Mouse (Mus musculus) hindbrain, embryonic 12.5 days (tissue): ENCODE data around the gene Zfp282. TPM values are rescaled to one million over a fixed set of nuclear protein-coding genes. Genes with fewer than 3 reads are reported as not detected.

Experiments used
- ATAC-seq: fragments of 200-750 bp; cut with Nextera tagmentation; 2 replicates; pipeline ENCODE4 v1.8.0; 2017; ENCODE audit warnings: moderate TSS enrichment; ENCODE audit not compliant: low FRiP score
- H3K27ac ChIP-seq: fragments of 300-500 bp; sonication (generic); 2 replicates; pipeline ENCODE4 v1.5.1; 2016; ENCODE audit warnings: mild to moderate bottlenecking
- H3K27me3 ChIP-seq: fragments of 300-500 bp; sonication (generic); 2 replicates; pipeline ENCODE4 v1.6.1; 2016; ENCODE audit warnings: mild to moderate bottlenecking
- H3K36me3 ChIP-seq: fragments of 300-500 bp; sonication (generic); 2 replicates; pipeline ENCODE4 v1.6.1; 2016; ENCODE audit warnings: mild to moderate bottlenecking
- H3K4me1 ChIP-seq: fragments of 300-500 bp; sonication (generic); 2 replicates; pipeline ENCODE4 v1.6.1; 2016
- H3K4me2 ChIP-seq: fragments of 300-500 bp; sonication (generic); replicated peaks from 2 replicates; pipeline ENCODE4 v1.6.1; 2016; ENCODE audit warnings: mild to moderate bottlenecking
- H3K4me3 ChIP-seq: fragments of 300-500 bp; sonication (generic); 2 replicates; pipeline ENCODE4 v1.5.1; 2016; ENCODE audit warnings: mild to moderate bottlenecking
- H3K9ac ChIP-seq: fragments of 300-500 bp; sonication (generic); 2 replicates; pipeline ENCODE4 v1.6.1; 2016; ENCODE audit warnings: mild to moderate bottlenecking, moderate library complexity
- H3K9me3 ChIP-seq: fragments of 300-500 bp; sonication (generic); replicated peaks from 2 replicates; pipeline ENCODE4 v1.6.1; 2016; ENCODE audit warnings: mild to moderate bottlenecking
- WGBS: fragments of 180-500 bp; shearing (Covaris S2); methylation state at CpG from one replicate; pipeline ENCODE4 v1.1.7; 2016; 5-methylcytosine and 5-hydroxymethylcytosine counted together
- polyA plus RNA-seq: library from polyadenylated mRNA; unstranded; fragments of >200 nt; fragmentation: Nextera tagmentation; extraction: Ambion mirVana; gene quantifications from 2 replicates; pipeline ENCODE4 v1.2.1, GENCODE M21; 2016

Gene Zfp282
- polyA plus RNA-seq, 1 experiment from 2014 or later, result 27.0 TPM

- H3K4me2 ChIP-seq, result no peak overlapping the region
- 0 out of 2 replicates have a peak, but pooled peaks have one; percentile 22 for ATAC-seq
Measured at GRCm38 (mm10) chr6:47904917-47905695, 28.1 kb downstream of the Zfp282 start.

DNA sequence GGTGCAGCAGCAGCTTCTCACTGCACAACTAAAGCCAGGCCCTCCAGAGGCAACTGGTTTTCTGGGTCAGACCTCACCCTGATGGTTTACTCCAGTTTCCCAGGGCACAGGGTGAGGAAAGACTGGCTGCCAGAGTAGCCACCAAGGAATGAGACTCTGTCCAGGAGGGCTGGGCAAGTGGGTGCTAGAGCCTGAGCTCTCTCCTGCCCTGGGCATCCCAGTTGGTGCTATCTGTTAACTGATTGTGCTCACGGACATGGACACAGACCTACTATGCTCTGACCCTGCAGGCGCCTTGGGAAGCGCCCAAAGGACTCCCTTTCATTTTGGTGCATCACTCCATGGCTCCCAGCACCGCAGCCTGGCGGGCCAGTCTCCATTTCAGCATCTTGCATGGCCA is 29.3 kb downstream of the Zfp282 start:
- no peak overlapping the region for H3K4me2 ChIP-seq
- peaks cover 63% of the 10 kb centered on the region for H3K36me3 ChIP-seq
- no peak overlapping the region for H3K27ac ChIP-seq
- no peak overlapping the region for H3K9ac ChIP-seq
- 94% methylated on average over 5 of the region's 5 CpGs for WGBS
- H3K4me1 ChIP-seq, result no peaks in the 10 kb centered on the region
- no peaks in the 10 kb centered on the region for H3K9me3 ChIP-seq
- ATAC-seq, result no peak
- H3K27me3 ChIP-seq, result peaks cover 21% of the 10 kb centered on the region
- H3K4me3 ChIP-seq, result no peak overlapping the region

More at GRCm38 (mm10) chr6:47904917-47905695, 28.1 kb downstream of the Zfp282 start:
- no peaks in the 10 kb centered on the region for H3K9me3 ChIP-seq
- peaks cover 75% of the 10 kb centered on the region for H3K36me3 ChIP-seq
- H3K27ac ChIP-seq, result no peak overlapping the region
- H3K27me3 ChIP-seq, result peaks cover 21% of the 10 kb centered on the region
- H3K4me1 ChIP-seq, result no peaks in the 10 kb centered on the region
- no peak overlapping the region for H3K4me3 ChIP-seq
- 56% methylated on average over 44 of the region's 44 CpGs for WGBS
- no peak overlapping the region for H3K9ac ChIP-seq

GRCm38 (mm10) chr6:47909007-47909406 is 32.0 kb downstream of the Zfp282 start:
- H3K36me3 ChIP-seq, result peaks cover 40% of the 10 kb centered on the region
- no peak overlapping the region for H3K4me3 ChIP-seq
- H3K9ac ChIP-seq, result no peak overlapping the region
- no peak for ATAC-seq
- 90% methylated on average over 1 of the region's 1 CpGs for WGBS
- no peak overlapping the region for H3K4me2 ChIP-seq
- H3K27ac ChIP-seq, result no peak overlapping the region
- H3K27me3 ChIP-seq, result peaks cover 2% of the 10 kb centered on the region
- no peaks in the 10 kb centered on the region for H3K4me1 ChIP-seq
- no peaks in the 10 kb centered on the region for H3K9me3 ChIP-seq

GRCm38 (mm10) chr6:47911650-47912049 is 34.6 kb downstream of the Zfp282 start:
- Histone ChIP-seq H3K4me2 (no peak overlapping the region), H3K4me1 (no peaks in the 10 kb centered on the region), H3K36me3 (peaks cover 14% of the 10 kb centered on the region), H3K9ac (no peak overlapping the region), H3K27me3 (no peaks in the 10 kb centered on the region), H3K9me3 (no peaks in the 10 kb centered on the region), H3K27ac (no peak overlapping the region), H3K4me3 (no peak overlapping the region)
- WGBS, result 60% methylated on average over 1 of the region's 1 CpGs
- no peak for ATAC-seq

DNA sequence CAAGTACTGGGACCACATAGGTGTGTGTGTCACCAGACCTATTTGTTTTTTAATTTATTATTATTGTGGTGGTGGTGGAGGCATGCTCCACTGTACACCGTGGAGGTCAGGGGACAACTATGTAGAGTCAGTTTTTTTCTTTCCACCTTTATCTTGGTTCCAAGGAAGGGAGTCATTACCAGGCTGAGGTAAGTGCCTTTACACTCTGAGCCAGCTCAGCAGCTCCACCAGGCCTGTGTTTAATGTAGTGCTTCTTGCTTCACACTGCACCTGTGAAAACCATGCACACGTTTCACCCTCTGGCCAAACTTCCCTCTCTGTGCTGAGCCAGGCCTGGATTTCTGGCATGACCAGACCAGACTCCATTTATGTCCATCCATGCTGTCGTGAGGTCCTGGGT is 36.0 kb downstream of the Zfp282 start:
- Histone ChIP-seq H3K27me3 (no peaks in the 10 kb centered on the region), H3K36me3 (peaks cover 5% of the 10 kb centered on the region), H3K9me3 (no peaks in the 10 kb centered on the region), H3K4me3 (no peak overlapping the region), H3K4me2 (no peak overlapping the region), H3K9ac (no peak overlapping the region), H3K27ac (no peak overlapping the region), H3K4me1 (no peaks in the 10 kb centered on the region)
- 53% methylated on average over 3 of the region's 3 CpGs for WGBS
- ATAC-seq, result no peak

GRCm38 (mm10) chr6:47917051-47917450 is 40.0 kb downstream of the Zfp282 start:
- no peak overlapping the region for H3K4me3 ChIP-seq
- H3K9ac ChIP-seq, result no peak overlapping the region
- ATAC-seq, result no peak
- H3K4me2 ChIP-seq, result no peak overlapping the region
- no peaks in the 10 kb centered on the region for H3K36me3 ChIP-seq
- H3K4me1 ChIP-seq, result peaks cover 11% of the 10 kb centered on the region
- H3K9me3 ChIP-seq, result no peaks in the 10 kb centered on the region
- no peaks in the 10 kb centered on the region for H3K27me3 ChIP-seq
- 80% methylated on average over 5 of the region's 5 CpGs for WGBS
- no peak overlapping the region for H3K27ac ChIP-seq

DNA sequence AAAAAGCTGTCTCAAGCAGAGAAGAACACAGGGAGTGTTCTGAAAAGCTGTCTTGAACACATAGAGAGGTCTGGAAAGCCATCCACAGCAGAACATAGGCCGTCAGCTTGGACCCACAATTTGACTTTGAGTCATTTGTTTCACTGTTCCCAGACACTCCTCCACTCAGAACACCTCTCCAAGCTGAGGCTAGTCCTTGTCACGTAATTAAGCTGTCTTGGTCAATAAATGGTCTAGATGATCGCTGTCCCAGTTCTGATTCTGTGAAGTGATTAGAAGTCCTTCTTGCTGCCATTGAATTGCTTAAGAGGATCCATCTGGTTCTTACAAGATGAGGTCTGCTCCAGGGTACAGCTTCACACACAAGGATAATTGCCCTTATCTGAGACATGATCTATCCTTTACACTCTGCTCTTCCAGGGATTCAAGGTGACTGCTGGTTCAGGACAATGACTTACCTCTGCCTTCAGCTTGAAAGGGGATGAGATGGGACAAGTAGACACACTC is 41.8 kb downstream of the Zfp282 start:
- no peak for ATAC-seq
- H3K27me3 ChIP-seq, result no peaks in the 10 kb centered on the region
- H3K4me2 ChIP-seq, result no peak overlapping the region
- no peak overlapping the region for H3K4me3 ChIP-seq
- H3K4me1 ChIP-seq, result peaks cover 12% of the 10 kb centered on the region
- WGBS, result 81% methylated on average over 3 of the region's 3 CpGs
- no peak overlapping the region for H3K9ac ChIP-seq
- no peaks in the 10 kb centered on the region for H3K36me3 ChIP-seq
- no peaks in the 10 kb centered on the region for H3K9me3 ChIP-seq
- no peak overlapping the region for H3K27ac ChIP-seq

DNA sequence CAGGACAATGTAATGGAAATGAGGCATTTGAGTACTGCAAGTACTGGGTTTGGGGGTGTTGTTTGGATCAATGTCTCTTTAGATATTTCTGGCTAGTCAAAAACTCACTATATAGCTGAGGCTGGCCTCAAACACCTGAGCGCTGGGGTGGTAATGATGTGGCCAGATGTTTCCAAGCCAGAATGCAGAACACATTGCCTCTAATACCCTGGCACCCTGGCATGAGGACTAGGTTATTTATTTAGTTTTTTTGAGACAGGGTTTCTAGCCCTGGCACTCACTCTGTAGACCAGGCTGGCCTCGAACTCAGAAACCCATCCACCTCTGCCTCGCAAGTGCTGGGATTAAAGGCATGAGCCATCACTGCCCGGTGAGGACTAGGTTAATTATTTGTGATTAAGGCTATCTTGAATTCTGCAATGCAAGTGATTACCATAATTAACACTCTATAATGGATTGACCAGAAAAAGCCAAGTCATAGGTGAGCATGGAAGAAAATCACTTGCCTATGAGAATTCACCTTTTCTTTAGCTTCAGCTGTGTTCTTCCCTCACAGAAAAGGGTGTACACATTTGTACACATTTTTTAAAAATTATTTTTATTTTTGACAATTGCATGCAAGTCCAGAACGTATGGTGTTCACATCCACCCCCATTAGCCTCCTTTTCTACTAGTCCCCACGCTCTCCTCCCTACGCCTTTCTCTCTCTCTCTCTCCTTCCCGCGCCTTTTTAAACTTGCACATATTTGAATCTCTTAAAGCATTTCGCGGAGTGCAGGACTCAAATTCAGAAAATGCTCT is 42.8 kb downstream of the Zfp282 start:
- Histone ChIP-seq H3K36me3 (no peaks in the 10 kb centered on the region), H3K9me3 (no peaks in the 10 kb centered on the region), H3K4me1 (peaks cover 12% of the 10 kb centered on the region), H3K4me3 (peak overlapping the region; percentile 71), H3K27me3 (no peaks in the 10 kb centered on the region), H3K4me2 (peak overlapping the region; percentile 84), H3K9ac (peak overlapping the region; percentile 88), H3K27ac (peak overlapping the region; percentile 95; the same call in 1 of the 2 replicates)
- peak; percentile 50 for ATAC-seq
- WGBS, result 32% methylated on average over 11 of the region's 11 CpGs

GRCm38 (mm10) chr6:47920447-47921340 is 43.7 kb downstream of the Zfp282 start, which contains the start of gene Zfp212:
Gene Zfp212, plus strand, starts transcription at chr6:47920476.
- Histone ChIP-seq H3K4me2 (peak within 1 kb of the TSS; percentile 84), H3K27me3 (no peaks in the 10 kb centered on the region), H3K9ac (peak within 1 kb of the TSS; percentile 88), H3K9me3 (no peaks in the 10 kb centered on the region), H3K36me3 (no peaks in the 10 kb centered on the region), H3K27ac (peak within 1 kb of the TSS; percentile 95), H3K4me3 (peak within 1 kb of the TSS; percentile 71), H3K4me1 (peaks cover 12% of the 10 kb centered on the region)
- under 1% methylated on average over 63 of the region's 67 CpGs for WGBS
- peak; percentile 96 for ATAC-seq

GRCm38 (mm10) chr6:47942461-47942860 is 65.5 kb downstream of the Zfp282 start:
- H3K4me3 ChIP-seq, result peak overlapping the region; percentile 41; the same call in 1 of the 2 replicates
- no peak overlapping the region for H3K27ac ChIP-seq
- no peaks in the 10 kb centered on the region for H3K27me3 ChIP-seq
- no peak overlapping the region; the same call in 1 of the 2 replicates for H3K9ac ChIP-seq
- H3K4me2 ChIP-seq, result peak overlapping the region; percentile 69
- 56% methylated on average over 12 of the region's 12 CpGs for WGBS
- H3K36me3 ChIP-seq, result peaks cover 12% of the 10 kb centered on the region
- ATAC-seq, result 0 out of 2 replicates have a peak, but pooled peaks have one; percentile 31
- H3K9me3 ChIP-seq, result no peaks in the 10 kb centered on the region
- peaks cover 5% of the 10 kb centered on the region; the same call in 1 of the 2 replicates for H3K4me1 ChIP-seq

DNA sequence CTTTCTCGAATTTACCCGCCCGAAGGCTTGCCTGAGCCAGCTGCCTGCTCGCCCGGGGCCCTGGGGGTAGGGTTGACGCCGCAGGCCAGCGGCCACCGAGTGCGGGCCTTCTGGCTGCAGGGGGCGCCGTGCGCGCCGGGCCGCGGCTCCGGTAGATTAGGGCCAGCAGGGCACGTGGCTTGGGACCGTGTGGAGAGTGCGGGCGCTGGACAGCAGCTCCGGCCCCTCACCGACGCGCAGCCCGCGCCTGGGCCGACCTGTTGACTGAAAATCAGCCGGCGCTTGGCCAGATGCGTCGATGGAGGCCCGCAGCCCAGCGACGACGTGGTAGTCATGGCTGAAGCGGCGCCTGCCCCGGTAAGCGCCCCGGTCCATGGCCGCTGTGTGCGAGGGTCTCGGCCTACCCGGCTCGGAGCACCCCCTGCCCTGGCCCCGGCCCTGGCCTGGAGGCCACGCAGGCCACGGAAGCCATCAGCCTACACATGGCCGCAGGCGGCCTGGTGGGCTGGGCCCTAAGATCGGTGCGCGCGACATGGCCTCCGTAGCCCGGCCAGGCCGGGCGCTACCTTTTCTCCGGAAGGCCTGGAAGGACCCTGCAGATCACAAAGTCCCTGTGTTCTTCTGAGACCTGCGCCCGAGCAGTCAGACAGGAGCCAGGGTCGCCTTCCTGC is 66.2 kb downstream of the Zfp282 start:
- Histone ChIP-seq H3K4me3 (peak overlapping the region; percentile 41), H3K4me2 (peak overlapping the region; percentile 69), H3K4me1 (peaks cover 5% of the 10 kb centered on the region; the same call in 1 of the 2 replicates), H3K27ac (peak overlapping the region; percentile 18; the same call in 1 of the 2 replicates), H3K27me3 (no peaks in the 10 kb centered on the region), H3K9ac (peak overlapping the region; percentile 66), H3K9me3 (no peaks in the 10 kb centered on the region), H3K36me3 (peaks cover 12% of the 10 kb centered on the region)
- ATAC-seq, result peak; percentile 89
- WGBS, result 8% methylated on average over 61 of the region's 64 CpGs
